Mouse (Mus musculus) yolk sac, embryonic 10.5 days (tissue): ENCODE measurements at regions not wholly inside any gene's neighbourhood (a gene's known extent, or its start where the extent isn't known, plus 50 kb on each side); places are given as distances from the start of the nearest gene placed in this dataset.

Source experiments
- DNase-seq: peaks from one replicate; pipeline ENCODE4 v3.0.0-alpha.2; 2017; ENCODE audit warnings: low spot score

- no peak for DNase-seq
Measured at GRCm38 (mm10) chr12:104567622-104568021, 94.5 kb upstream of the Gsc start.

- no peak for DNase-seq
Measured at GRCm38 (mm10) chr12:104562961-104563360, 89.8 kb upstream of the Gsc start.

GRCm38 (mm10) chr12:104560934-104561565, 87.9 kb upstream of the Gsc start:
- DNase-seq = no peak

- DNase-seq = no peak
Measured at GRCm38 (mm10) chr12:104557761-104558160, 84.6 kb upstream of the Gsc start.

GRCm38 (mm10) chr12:104557307-104557706, 84.2 kb upstream of the Gsc start:
- no peak for DNase-seq

GRCm38 (mm10) chr12:104548586-104548985, 75.5 kb upstream of the Gsc start:
- DNase-seq = no peak

- DNase-seq = no peak
Measured at GRCm38 (mm10) chr12:104547561-104547960, 74.4 kb upstream of the Gsc start.

GRCm38 (mm10) chr12:104545993-104546769, 73.1 kb upstream of the Gsc start:
- no peak for DNase-seq

GRCm38 (mm10) chr12:104539911-104540310, 66.8 kb upstream of the Gsc start:
- DNase-seq = no peak

- no peak for DNase-seq
Measured at GRCm38 (mm10) chr12:104538436-104538835, 65.3 kb upstream of the Gsc start.

GRCm38 (mm10) chr12:104531512-104532447, 58.6 kb upstream of the Gsc start:
- DNase-seq = no peak

- DNase-seq = no peak
Measured at GRCm38 (mm10) chr12:104530586-104530985, 57.5 kb upstream of the Gsc start.
